Mouse (Mus musculus) thymus, adult 2 months (tissue): ENCODE data around the gene Mtss1l. TPM values are rescaled to one million over a fixed set of nuclear protein-coding genes. Genes with fewer than 3 reads are reported as not detected.

Experiments used
- DNase-seq: peaks from one replicate; pipeline ENCODE4 v3.0.0; 2021
- H3K27ac ChIP-seq: fragments of 200-500 bp; 2 replicates; pipeline ENCODE4 v1.5.1; 2012; ENCODE audit warnings: low read length, control low read depth; ENCODE audit not compliant: control insufficient read depth, insufficient read depth
- H3K27me3 ChIP-seq: fragments of 200-500 bp; 2 replicates; pipeline ENCODE4 v1.6.1; 2012; ENCODE audit warnings: mild to moderate bottlenecking, low read length, moderate library complexity, mixed read lengths; ENCODE audit not compliant: control insufficient read depth, insufficient read depth
- H3K36me3 ChIP-seq: fragments of 200-500 bp; 2 replicates; pipeline ENCODE4 v1.6.1; 2012; ENCODE audit warnings: mild to moderate bottlenecking, low read length, moderate library complexity; ENCODE audit not compliant: control insufficient read depth, insufficient read depth
- H3K4me1 ChIP-seq: fragments of 200-500 bp; replicated peaks from 2 replicates; pipeline ENCODE4 v1.6.1; 2012; ENCODE audit warnings: low read length; ENCODE audit not compliant: control insufficient read depth, insufficient read depth
- H3K4me3 ChIP-seq: fragments of 200-500 bp; 2 replicates; pipeline ENCODE4 v1.5.1; 2012; ENCODE audit warnings: mild to moderate bottlenecking, low read length, control low read depth, moderate library complexity; ENCODE audit not compliant: control insufficient read depth, insufficient read depth
- CTCF ChIP-seq: fragments of 200-500 bp; IDR thresholded peaks from 2 replicates; pipeline ENCODE4 v1.5.1; 2012; ENCODE audit warnings: mild to moderate bottlenecking, control low read depth, low read length, moderate library complexity, borderline replicate concordance; ENCODE audit not compliant: control insufficient read depth, poor library complexity, insufficient read depth; ENCODE audit errors: extremely low read depth
- POLR2A ChIP-seq: fragments of 200-500 bp; IDR thresholded peaks from 2 replicates; pipeline ENCODE4 v1.6.1; 2012; ENCODE audit warnings: mild to moderate bottlenecking, low read length, control low read depth, moderate library complexity; ENCODE audit not compliant: control insufficient read depth, poor library complexity, insufficient read depth; ENCODE audit errors: extremely low read depth
- WGBS: fragments of 180-500 bp; shearing (Covaris S2); methylation state at CpG from one replicate; pipeline ENCODE4 v1.1.7; 2018; 5-methylcytosine and 5-hydroxymethylcytosine counted together
- polyA plus RNA-seq: library from polyadenylated mRNA; depleted of rRNA; stranded (reverse); fragments of >200 nt; gene quantifications from 2 replicates; pipeline ENCODE4 v1.2.3, GENCODE M21; 2012

Mtss1l gene
- polyA plus RNA-seq, 1 experiment: 43.6 TPM

DNA sequence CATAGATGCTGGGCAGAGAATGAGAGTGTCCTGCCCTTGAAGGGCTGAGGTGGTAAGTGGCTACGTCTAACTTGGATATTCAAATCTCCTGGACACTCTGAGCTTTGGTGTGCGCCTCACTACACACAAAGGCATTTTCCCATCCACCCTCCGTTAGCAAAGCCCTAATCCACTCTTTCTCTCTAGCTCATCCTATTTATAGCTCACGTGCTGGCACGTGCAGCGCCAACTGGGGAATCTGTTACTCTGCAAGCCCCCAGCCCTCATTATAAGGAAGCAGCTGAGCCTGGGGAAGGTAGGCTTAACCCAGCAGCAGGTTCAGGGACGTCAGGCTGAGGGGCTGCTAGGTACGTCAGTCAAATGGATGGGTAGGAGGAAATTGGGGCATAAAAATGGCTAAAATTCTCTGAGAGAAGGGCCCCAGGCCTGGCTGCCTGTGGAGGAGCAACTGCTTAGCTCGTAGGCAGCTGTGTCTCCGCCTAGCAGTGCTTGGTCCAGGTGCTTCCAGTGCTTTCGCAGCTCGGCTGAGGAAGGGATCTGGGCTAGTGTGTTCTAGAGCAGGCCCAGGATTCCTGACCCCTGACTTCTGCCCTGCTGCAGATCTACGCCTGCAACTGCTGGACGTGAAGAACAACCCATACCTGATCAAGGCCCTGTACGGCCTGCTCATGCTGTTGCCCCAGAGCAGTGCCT is 6.3 kb upstream of the Mtss1l start:
- H3K4me3 ChIP-seq: no peak overlapping the region
- no peak overlapping the region for H3K27ac ChIP-seq
- H3K4me1 ChIP-seq: peaks cover 9% of the 10 kb centered on the region
- WGBS: 96% methylated on average over 15 of the region's 15 CpGs
- 0 out of 2 replicates have a peak, but pooled peaks cover 8% of the 10 kb centered on the region for H3K36me3 ChIP-seq
- no peak for DNase-seq
- TF ChIP-seq CTCF (no peak), POLR2A (no peak)
- no peaks in the 10 kb centered on the region for H3K27me3 ChIP-seq

DNA sequence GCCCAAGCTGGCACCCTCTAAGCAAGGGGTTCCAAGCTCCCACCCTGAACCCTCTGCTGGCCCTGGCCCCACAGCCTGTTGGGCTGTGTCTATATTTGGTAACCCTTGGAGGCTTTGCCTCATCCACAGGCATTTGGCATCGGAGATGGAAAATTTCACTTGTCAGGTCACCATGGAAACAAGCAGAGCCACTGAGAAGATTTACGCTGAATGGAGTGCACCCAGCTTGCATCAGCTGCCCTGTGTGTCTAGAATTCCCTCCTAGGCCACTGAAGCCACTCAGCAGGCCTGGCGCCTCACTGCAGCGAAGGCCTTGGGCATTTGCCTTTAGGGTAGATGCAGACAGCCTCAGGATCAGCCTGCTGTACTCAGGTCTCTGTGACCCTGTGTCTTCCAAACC is 5.2 kb upstream of the Mtss1l start:
- Histone ChIP-seq H3K4me1 (peaks cover 14% of the 10 kb centered on the region), H3K27me3 (no peaks in the 10 kb centered on the region; the same call in 1 of the 2 replicates), H3K27ac (no peak overlapping the region), H3K4me3 (no peak overlapping the region), H3K36me3 (0 out of 2 replicates have a peak, but pooled peaks cover 8% of the 10 kb centered on the region)
- WGBS: 92% methylated on average over 4 of the region's 4 CpGs
- no peak for DNase-seq
- TF ChIP-seq CTCF (no peak), POLR2A (no peak)

DNA sequence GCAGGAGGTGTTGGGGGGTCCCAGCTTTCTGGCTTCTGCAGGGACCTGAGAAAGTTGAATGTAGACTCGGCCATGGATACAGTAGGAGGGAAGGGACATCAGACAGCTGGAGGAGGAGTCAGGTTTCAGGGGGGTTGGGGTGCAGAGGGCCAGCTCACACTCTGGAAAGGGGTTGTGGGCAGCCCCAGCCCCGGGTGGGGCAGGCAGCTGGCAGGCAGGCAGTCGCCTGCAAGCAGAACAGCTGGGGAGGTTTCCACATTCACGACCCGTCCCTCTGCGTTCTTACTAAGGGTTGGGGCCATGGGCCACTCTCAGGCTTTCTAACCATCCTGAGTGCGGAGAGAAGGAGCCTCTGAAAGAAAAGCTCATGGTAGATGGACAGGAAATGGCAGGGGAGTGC is 4.1 kb upstream of the Mtss1l start:
- Histone ChIP-seq H3K27me3 (no peaks in the 10 kb centered on the region; the same call in 1 of the 2 replicates), H3K4me3 (no peak overlapping the region), H3K4me1 (peaks cover 22% of the 10 kb centered on the region), H3K27ac (no peak overlapping the region), H3K36me3 (0 out of 2 replicates have a peak, but pooled peaks cover 5% of the 10 kb centered on the region)
- TF ChIP-seq CTCF (no peak), POLR2A (no peak)
- no peak for DNase-seq
- 65% methylated on average over 7 of the region's 7 CpGs for WGBS

DNA sequence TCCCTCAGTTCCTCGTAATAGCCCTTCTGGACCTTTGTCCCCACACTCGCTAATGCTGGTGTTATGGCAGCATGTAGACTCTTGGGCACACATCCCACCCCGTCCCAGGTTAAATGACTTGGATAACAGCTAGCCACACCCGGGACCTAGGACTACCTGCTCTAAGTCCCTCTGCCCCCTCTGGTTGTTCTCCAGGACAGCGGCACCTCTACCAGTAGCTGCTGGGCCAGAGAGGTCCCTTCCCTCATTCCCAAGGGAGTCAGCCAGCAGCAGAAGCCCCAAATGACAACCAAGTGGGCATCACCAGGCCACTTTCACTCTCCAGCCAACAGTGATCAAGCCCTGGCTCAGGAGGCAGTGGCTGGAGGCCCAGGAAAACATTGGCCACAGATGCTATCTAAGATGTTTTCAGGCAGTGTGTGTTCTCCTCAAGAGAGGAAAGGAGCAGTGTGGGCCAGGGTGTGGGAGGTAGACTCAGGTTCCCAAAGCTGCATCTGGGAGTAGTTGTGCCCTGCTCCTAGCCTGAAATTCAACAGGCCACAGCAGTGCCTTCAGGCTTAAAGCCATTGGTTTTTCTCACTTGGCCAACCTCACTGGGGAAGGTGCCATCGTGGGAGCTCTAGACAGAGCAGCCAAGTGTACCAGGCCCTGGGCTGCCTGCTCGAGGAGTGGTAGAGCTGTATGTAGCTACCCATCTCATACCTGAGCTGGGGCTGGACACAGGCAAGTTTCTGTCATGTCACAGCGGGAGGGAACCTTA is 2.9 kb upstream of the Mtss1l start:
- Histone ChIP-seq H3K36me3 (no peaks in the 10 kb centered on the region), H3K4me1 (peaks cover 24% of the 10 kb centered on the region), H3K27me3 (no peaks in the 10 kb centered on the region; the same call in 1 of the 2 replicates), H3K27ac (no peak overlapping the region), H3K4me3 (no peak overlapping the region)
- TF ChIP-seq CTCF (no peak), POLR2A (no peak)
- DNase-seq: no peak
- WGBS: 95% methylated on average over 8 of the region's 8 CpGs

DNA sequence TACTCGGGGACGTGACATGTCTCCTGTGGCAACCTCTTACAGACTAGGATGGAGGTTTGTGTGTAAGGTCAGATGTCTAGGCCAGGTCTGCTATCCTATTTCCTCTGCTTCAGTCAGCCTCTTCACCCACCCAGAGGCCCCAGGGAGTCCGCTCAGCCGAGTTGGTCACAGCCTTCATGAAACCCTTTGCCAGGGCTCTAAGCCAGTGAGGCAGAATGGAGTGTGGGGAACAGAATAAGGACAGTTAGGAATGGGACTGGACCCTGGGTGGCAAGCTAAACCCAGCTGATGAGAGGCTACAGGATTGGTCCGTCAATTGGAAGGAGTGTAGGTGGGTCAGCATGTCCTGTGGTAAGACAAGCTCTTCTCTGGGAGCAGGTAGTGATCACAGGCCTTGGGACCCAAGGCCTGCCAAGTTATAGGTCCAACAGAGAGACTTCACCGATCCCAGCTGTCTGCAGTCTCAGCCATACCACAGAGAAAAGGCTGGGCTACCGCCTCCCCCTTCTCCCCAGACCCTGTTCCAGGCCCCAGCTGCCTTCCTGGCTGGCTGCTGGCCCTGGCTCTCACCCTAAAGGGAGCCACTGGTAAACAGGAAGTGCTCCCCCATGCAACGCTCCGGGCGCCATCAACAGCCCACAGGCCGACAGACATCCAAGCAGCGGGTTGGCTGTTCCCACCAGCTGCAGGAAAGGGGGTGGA is 2.2 kb upstream of the Mtss1l start:
- Histone ChIP-seq H3K4me1 (peaks cover 24% of the 10 kb centered on the region), H3K27me3 (no peaks in the 10 kb centered on the region; the same call in 1 of the 2 replicates), H3K27ac (no peak overlapping the region), H3K4me3 (no peak overlapping the region), H3K36me3 (no peaks in the 10 kb centered on the region)
- WGBS: 49% methylated on average over 12 of the region's 12 CpGs
- TF ChIP-seq POLR2A (no peak), CTCF (no peak)
- no peak for DNase-seq
